Mouse (Mus musculus): Measurements from ENCODE around the gene Arv1. TPM values are rescaled to one million over a fixed set of nuclear protein-coding genes. Genes with fewer than 3 reads are reported as not detected.
A peak's percentile ranks its signal among the peaks of the same experiment; 100 is the strongest.

Arv1 gene
- polyA plus RNA-seq, 1 experiment from 2014 or later = 27.9 TPM

GRCm38 (mm10) chr8:124713207-124713606, 8.7 kb upstream of the Arv1 start:
- Histone ChIP-seq H3K4me3 (ENCODE audit: low read depth, low read length) (no peak overlapping the region), H3K27me3 (replicated peaks; ENCODE audit: control insufficient read depth, insufficient read depth, low read length) (no peaks in the 10 kb centered on the region), H3K9me3 (replicated peaks; ENCODE audit: control insufficient read depth, low read length) (no peaks in the 10 kb centered on the region), H3K4me1 (ENCODE audit: control insufficient read depth, insufficient read depth, low read length) (no peaks in the 10 kb centered on the region), H3K27ac (ENCODE audit: low read depth, low read length) (no peak overlapping the region), H3K36me3 (ENCODE audit: control insufficient read depth, insufficient read depth, low read length) (peaks cover 61% of the 10 kb centered on the region), H3K9ac (ENCODE audit: low read length) (no peak overlapping the region), H3K4me2 (ENCODE audit: low read length) (no peak overlapping the region)
- ATAC-seq = no peak
- DNase-seq (ENCODE audit: low spot score) = no peak
- WGBS = 96% methylated on average over 6 of the region's 6 CpGs

GRCm38 (mm10) chr8:124715736-124716135, 6.2 kb upstream of the Arv1 start:
- Histone ChIP-seq H3K4me2 (ENCODE audit: low read length) (no peak overlapping the region), H3K36me3 (ENCODE audit: control insufficient read depth, insufficient read depth, low read length) (peaks cover 38% of the 10 kb centered on the region), H3K9me3 (replicated peaks; ENCODE audit: control insufficient read depth, low read length) (no peaks in the 10 kb centered on the region), H3K4me1 (ENCODE audit: control insufficient read depth, insufficient read depth, low read length) (peaks cover 6% of the 10 kb centered on the region), H3K9ac (ENCODE audit: low read length) (no peak overlapping the region), H3K27ac (ENCODE audit: low read depth, low read length) (no peak overlapping the region), H3K4me3 (ENCODE audit: low read depth, low read length) (no peak overlapping the region), H3K27me3 (replicated peaks; ENCODE audit: control insufficient read depth, insufficient read depth, low read length) (no peaks in the 10 kb centered on the region)
- DNase-seq (ENCODE audit: low spot score) (no peak), ATAC-seq (no peak)
- 93% methylated on average over 8 of the region's 8 CpGs for WGBS

- no peaks in the 10 kb centered on the region for H3K9me3 ChIP-seq (replicated peaks; ENCODE audit: control insufficient read depth, low read length)
- H3K36me3 ChIP-seq (ENCODE audit: control insufficient read depth, insufficient read depth, low read length) = peaks cover 7% of the 10 kb centered on the region; the same call in 1 of the 2 replicates
- DNase-seq (ENCODE audit: low spot score) (no peak), ATAC-seq (no peak)
- 80% methylated on average over 7 of the region's 7 CpGs for WGBS
- H3K4me2 ChIP-seq (ENCODE audit: low read length) = no peak overlapping the region
- H3K9ac ChIP-seq (ENCODE audit: low read length) = no peak overlapping the region
- H3K27ac ChIP-seq (ENCODE audit: low read depth, low read length) = no peak overlapping the region
- no peaks in the 10 kb centered on the region for H3K27me3 ChIP-seq (replicated peaks; ENCODE audit: control insufficient read depth, insufficient read depth, low read length)
- no peak overlapping the region for H3K4me3 ChIP-seq (ENCODE audit: low read depth, low read length)
- H3K4me1 ChIP-seq (ENCODE audit: control insufficient read depth, insufficient read depth, low read length) = peaks cover 18% of the 10 kb centered on the region
These were observed 1.8 kb upstream of the Arv1 start for GRCm38 (mm10) chr8:124720133-124720532.

GRCm38 (mm10) chr8:124720938-124721861, 739 bp upstream of the Arv1 start:
- Histone ChIP-seq H3K4me1 (ENCODE audit: control insufficient read depth, insufficient read depth, low read length) (peaks cover 18% of the 10 kb centered on the region), H3K4me3 (ENCODE audit: low read depth, low read length) (peak overlapping the region; percentile 92), H3K9me3 (replicated peaks; ENCODE audit: control insufficient read depth, low read length) (no peaks in the 10 kb centered on the region), H3K36me3 (ENCODE audit: control insufficient read depth, insufficient read depth, low read length) (peaks cover 11% of the 10 kb centered on the region), H3K9ac (ENCODE audit: low read length) (peak overlapping the region; percentile 94), H3K27ac (ENCODE audit: low read depth, low read length) (peak overlapping the region; percentile 58; the same call in 1 of the 2 replicates), H3K27me3 (replicated peaks; ENCODE audit: control insufficient read depth, insufficient read depth, low read length) (no peaks in the 10 kb centered on the region), H3K4me2 (ENCODE audit: low read length) (peak overlapping the region; percentile 89)
- DNase-seq (ENCODE audit: low spot score) = peak; percentile 6
- WGBS = 3% methylated on average over 31 of the region's 31 CpGs
- ATAC-seq = peak; percentile 72

- Histone ChIP-seq H3K4me2 (ENCODE audit: low read length) (no peak overlapping the region), H3K27me3 (replicated peaks; ENCODE audit: control insufficient read depth, insufficient read depth, low read length) (no peaks in the 10 kb centered on the region), H3K4me3 (ENCODE audit: low read depth, low read length) (no peak overlapping the region), H3K4me1 (ENCODE audit: control insufficient read depth, insufficient read depth, low read length) (peaks cover 18% of the 10 kb centered on the region), H3K9ac (ENCODE audit: low read length) (no peak overlapping the region), H3K9me3 (replicated peaks; ENCODE audit: control insufficient read depth, low read length) (no peaks in the 10 kb centered on the region), H3K27ac (ENCODE audit: low read depth, low read length) (no peak overlapping the region), H3K36me3 (ENCODE audit: control insufficient read depth, insufficient read depth, low read length) (peaks cover 35% of the 10 kb centered on the region)
- ATAC-seq (no peak), DNase-seq (ENCODE audit: low spot score) (no peak)
- 96% methylated on average over 7 of the region's 7 CpGs for WGBS
These were observed 2.4 kb downstream of the Arv1 start for GRCm38 (mm10) chr8:124724301-124724700.

GRCm38 (mm10) chr8:124732828-124733227, 10.9 kb downstream of the Arv1 start:
- Histone ChIP-seq H3K27me3 (replicated peaks; ENCODE audit: control insufficient read depth, insufficient read depth, low read length) (no peaks in the 10 kb centered on the region), H3K4me2 (ENCODE audit: low read length) (no peak overlapping the region), H3K36me3 (ENCODE audit: control insufficient read depth, insufficient read depth, low read length) (peaks cover 80% of the 10 kb centered on the region), H3K4me1 (ENCODE audit: control insufficient read depth, insufficient read depth, low read length) (no peaks in the 10 kb centered on the region), H3K4me3 (ENCODE audit: low read depth, low read length) (no peak overlapping the region), H3K9me3 (replicated peaks; ENCODE audit: control insufficient read depth, low read length) (no peaks in the 10 kb centered on the region), H3K9ac (ENCODE audit: low read length) (no peak overlapping the region), H3K27ac (ENCODE audit: low read depth, low read length) (no peak overlapping the region)
- ATAC-seq (no peak), DNase-seq (ENCODE audit: low spot score) (no peak)
- WGBS = 89% methylated on average over 8 of the region's 8 CpGs

GRCm38 (mm10) chr8:124735371-124735911, 13.5 kb downstream of the Arv1 start:
- no peaks in the 10 kb centered on the region for H3K27me3 ChIP-seq (replicated peaks; ENCODE audit: control insufficient read depth, insufficient read depth, low read length)
- no peak overlapping the region for H3K4me3 ChIP-seq (ENCODE audit: low read depth, low read length)
- H3K4me1 ChIP-seq (ENCODE audit: control insufficient read depth, insufficient read depth, low read length) = no peaks in the 10 kb centered on the region
- DNase-seq (ENCODE audit: low spot score) (no peak), ATAC-seq (no peak)
- peaks cover 54% of the 10 kb centered on the region for H3K36me3 ChIP-seq (ENCODE audit: control insufficient read depth, insufficient read depth, low read length)
- 60% methylated on average over 3 of the region's 3 CpGs for WGBS
- H3K9me3 ChIP-seq (replicated peaks; ENCODE audit: control insufficient read depth, low read length) = no peaks in the 10 kb centered on the region
- H3K4me2 ChIP-seq (ENCODE audit: low read length) = no peak overlapping the region
- no peak overlapping the region for H3K9ac ChIP-seq (ENCODE audit: low read length)
- no peak overlapping the region for H3K27ac ChIP-seq (ENCODE audit: low read depth, low read length)

- 81% methylated on average over 1 of the region's 1 CpGs for WGBS
- Histone ChIP-seq H3K27me3 (replicated peaks; ENCODE audit: control insufficient read depth, insufficient read depth, low read length) (no peaks in the 10 kb centered on the region), H3K9ac (ENCODE audit: low read length) (no peak overlapping the region), H3K36me3 (ENCODE audit: control insufficient read depth, insufficient read depth, low read length) (peaks cover 21% of the 10 kb centered on the region), H3K27ac (ENCODE audit: low read depth, low read length) (no peak overlapping the region), H3K9me3 (replicated peaks; ENCODE audit: control insufficient read depth, low read length) (no peaks in the 10 kb centered on the region), H3K4me1 (ENCODE audit: control insufficient read depth, insufficient read depth, low read length) (no peaks in the 10 kb centered on the region), H3K4me2 (ENCODE audit: low read length) (no peak overlapping the region), H3K4me3 (ENCODE audit: low read depth, low read length) (no peak overlapping the region)
- ATAC-seq (no peak), DNase-seq (ENCODE audit: low spot score) (peak; percentile 50)
These were observed 17.3 kb downstream of the Arv1 start for GRCm38 (mm10) chr8:124739268-124739667.

- WGBS = 79% methylated on average over 13 of the region's 13 CpGs
- Histone ChIP-seq H3K27me3 (replicated peaks; ENCODE audit: control insufficient read depth, insufficient read depth, low read length) (peaks cover 24% of the 10 kb centered on the region), H3K4me3 (ENCODE audit: low read depth, low read length) (no peak overlapping the region), H3K27ac (ENCODE audit: low read depth, low read length) (no peak overlapping the region), H3K36me3 (ENCODE audit: control insufficient read depth, insufficient read depth, low read length) (no peaks in the 10 kb centered on the region), H3K9ac (ENCODE audit: low read length) (no peak overlapping the region), H3K9me3 (replicated peaks; ENCODE audit: control insufficient read depth, low read length) (no peaks in the 10 kb centered on the region), H3K4me1 (ENCODE audit: control insufficient read depth, insufficient read depth, low read length) (peaks cover 8% of the 10 kb centered on the region; the same call in 1 of the 2 replicates), H3K4me2 (ENCODE audit: low read length) (no peak overlapping the region)
- ATAC-seq = no peak
- DNase-seq (ENCODE audit: low spot score) = no peak
These were observed 24.7 kb downstream of the Arv1 start for GRCm38 (mm10) chr8:124746661-124747060.

All from forebrain, embryonic 14.5 days (tissue).